Mouse (Mus musculus): ENCODE results near the gene Wdtc1.

DNA sequence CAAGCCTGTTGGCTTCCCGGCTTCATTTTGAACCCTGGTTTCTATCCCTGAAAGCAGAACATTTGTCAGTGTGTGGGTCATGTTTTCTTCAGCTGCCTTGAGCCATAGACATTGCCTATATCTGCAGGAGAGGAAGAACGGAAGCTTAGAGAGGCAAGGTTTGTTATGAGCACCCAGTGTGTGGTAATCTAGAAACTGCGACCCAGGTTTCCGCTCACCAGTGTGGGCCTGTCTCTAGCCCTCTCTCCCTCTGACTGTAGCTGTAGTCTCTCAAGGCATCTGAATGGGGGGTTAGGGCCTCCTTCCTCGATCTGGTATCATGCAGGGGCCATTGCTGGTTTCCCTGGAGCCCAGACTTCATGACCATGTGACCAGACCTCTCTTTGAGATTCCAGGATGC lies 45.3 kb upstream of the Wdtc1 start:
- TF ChIP-seq POLR2A (IDR thresholded peaks at IDR 0.05; ENCODE audit: borderline replicate concordance, extremely low read depth, insufficient read depth, insufficient read length, poor library complexity, severe bottlenecking) (no peak), CTCF (IDR thresholded peaks at IDR 0.05; ENCODE audit: borderline replicate concordance, extremely low read depth, insufficient read depth, insufficient read length) (no peak)

All from brain, embryonic 14.5 days (tissue).